Mouse (Mus musculus) WW6 (cell line): ENCODE data around the gene Gm6460.
"Not testable (repeated sequence)": the region's sequence is repeated elsewhere in the genome, so short reads cannot be mapped to it uniquely, and the experiment has no call there.

Experiments
- DNase-seq: peaks from one replicate; pipeline ENCODE4 v3.0.0-alpha.2; 2013; ENCODE audit warnings: low read depth, low spot score

The Gm6460 gene

DNA sequence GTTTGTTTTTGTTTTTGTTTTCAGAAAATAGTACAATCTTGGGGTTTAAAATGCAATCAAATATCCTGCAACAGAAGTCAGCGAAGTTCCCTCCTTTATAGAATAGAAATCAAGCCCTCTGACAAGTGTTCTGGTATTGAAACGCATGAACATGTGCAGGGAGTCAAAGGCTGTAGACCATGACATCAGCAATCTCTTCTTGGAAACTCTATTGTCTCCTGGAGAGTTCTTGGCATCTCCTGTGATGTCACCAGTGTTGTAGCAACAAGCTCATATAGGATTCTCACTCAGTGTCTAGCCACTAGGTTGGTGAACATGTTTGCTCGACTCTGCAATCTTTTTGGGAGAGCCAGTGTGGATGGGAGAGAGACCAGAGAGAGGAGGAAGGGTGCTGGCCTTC lies at the start of gene Gm6460:
TSS of gene Gm6460 (plus strand) at position 301 of the 400 bp plus-strand sequence.
- not testable (repeated sequence) for DNase-seq
